Mouse (Mus musculus): ENCODE results near the gene Epb41.

Gene Epb41

DNA sequence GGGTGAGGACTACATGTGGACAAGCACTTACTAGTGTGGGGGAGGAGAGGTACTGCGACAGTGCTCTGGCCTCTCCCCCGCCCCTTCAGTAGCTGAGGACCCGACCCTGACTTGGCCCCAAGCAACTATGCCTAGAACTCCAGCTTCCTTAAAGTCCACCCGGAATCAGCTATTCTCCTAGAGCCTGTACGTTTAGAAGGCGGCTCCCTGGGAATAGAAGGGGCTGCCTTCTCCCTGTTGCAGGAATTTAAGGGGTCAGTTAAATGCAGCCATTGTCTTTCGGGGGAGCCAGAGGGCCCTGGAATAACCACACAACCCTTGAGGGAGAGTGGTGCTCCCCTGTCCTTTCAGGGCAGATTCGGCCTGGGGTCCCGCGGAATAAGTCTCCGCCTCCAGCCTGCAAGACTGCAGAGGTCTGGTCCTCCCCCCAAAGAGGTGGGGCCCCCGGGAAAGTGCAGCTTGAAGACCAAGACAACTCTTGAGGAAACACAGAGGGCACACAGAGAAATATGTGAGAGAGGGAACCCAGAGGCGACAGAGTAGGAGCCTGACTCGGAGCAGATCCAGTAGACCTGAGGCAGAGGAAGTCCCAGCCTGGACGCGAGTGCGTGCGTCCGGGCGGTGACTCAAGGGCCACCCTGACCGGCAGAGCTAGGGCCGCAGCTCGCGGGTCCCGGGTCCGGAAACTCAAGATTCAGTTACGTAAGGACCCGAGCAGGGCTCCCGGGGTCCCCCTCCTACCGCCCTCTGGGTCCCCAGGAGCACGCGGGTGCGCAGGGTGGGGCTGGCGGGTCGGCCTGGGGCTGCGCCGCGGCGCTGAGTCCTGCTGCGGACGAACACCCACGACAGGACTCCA is 816 bp downstream of the Epb41 start, which contains the start of gene Gm10300:
Gene Gm10300, plus strand, starts transcription at position 621 of the 856 bp plus-strand sequence.
- DNase-seq (ENCODE audit: low read depth, low spot score) = no peak

DNA sequence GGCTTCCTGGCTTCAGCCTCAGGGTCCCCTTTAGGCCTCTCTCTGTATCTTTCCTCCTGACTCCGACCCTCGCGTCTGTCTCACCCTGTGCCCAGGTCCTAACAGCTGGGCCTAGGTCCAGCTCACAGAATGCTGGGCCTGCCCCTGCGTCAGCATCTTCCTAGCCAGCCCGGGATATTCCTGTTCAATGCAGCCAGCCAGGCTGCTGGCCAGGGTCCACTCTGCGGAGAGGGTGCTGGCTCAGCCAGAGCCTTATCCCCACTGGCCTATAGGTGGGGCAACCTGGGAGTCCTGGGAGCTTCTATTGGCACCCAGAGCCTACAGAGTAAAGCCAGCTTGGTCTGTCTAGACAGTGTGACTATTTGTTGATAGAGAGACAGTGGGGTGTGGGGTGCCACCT is 2.2 kb downstream of the Epb41 start:
- DNase-seq (ENCODE audit: low read depth, low spot score) = no peak

DNA sequence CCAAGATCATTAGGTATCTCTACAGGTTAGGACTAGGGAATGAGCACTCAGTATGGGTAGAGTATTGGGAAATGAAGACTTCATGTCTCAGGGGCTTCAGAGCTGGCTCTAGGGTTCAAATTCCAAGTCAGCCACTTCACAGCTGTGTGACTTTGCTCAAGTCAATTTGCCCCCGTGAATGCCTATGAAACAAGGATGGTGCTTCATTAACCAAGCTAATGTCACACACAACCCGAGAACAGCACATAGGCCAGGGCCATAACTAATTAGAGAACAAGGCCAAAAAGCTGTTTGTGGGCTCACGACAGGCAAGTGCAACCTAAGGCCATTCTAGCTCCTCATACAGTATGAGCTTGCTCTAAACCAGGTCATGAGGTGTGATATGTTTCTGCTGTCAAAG is 3.0 kb downstream of the Epb41 start:
- no peak for DNase-seq (ENCODE audit: low read depth, low spot score)

DNA sequence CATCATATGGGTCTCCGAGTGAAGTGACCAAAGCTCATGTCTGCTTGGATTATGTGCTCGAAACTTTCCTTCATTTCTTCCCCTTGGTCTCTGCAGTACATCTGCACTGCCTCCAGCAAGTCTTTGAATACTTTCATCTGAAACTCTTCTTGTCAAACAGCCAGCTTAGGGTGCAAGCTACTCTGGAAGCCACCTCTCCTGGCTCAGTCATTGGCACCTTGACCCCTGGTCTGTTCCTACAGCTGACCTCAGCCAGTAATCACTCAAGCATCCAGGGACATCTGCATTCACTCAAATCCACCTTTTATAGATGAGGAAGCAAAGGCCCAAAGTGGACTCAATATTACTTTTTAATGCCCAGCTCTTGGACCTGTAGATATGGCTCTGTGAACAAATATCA is 3.4 kb downstream of the Epb41 start:
- no peak for DNase-seq (ENCODE audit: low read depth, low spot score)

DNA sequence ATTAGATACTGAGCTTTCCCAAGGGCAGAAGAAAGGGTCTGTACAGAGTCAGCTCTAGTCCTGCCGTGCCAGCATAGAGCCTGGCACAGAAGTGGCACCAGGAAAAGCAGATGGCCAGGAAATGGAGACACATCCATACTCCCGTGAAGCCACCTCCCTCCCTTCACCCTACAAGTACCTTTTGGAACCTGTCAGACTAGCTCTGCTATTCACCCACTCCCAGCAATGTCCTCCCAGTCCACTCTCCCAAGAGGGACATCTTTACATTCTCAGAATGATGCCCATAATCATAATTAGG is 7.2 kb downstream of the Epb41 start:
- no peak for DNase-seq (ENCODE audit: low read depth, low spot score)

DNA sequence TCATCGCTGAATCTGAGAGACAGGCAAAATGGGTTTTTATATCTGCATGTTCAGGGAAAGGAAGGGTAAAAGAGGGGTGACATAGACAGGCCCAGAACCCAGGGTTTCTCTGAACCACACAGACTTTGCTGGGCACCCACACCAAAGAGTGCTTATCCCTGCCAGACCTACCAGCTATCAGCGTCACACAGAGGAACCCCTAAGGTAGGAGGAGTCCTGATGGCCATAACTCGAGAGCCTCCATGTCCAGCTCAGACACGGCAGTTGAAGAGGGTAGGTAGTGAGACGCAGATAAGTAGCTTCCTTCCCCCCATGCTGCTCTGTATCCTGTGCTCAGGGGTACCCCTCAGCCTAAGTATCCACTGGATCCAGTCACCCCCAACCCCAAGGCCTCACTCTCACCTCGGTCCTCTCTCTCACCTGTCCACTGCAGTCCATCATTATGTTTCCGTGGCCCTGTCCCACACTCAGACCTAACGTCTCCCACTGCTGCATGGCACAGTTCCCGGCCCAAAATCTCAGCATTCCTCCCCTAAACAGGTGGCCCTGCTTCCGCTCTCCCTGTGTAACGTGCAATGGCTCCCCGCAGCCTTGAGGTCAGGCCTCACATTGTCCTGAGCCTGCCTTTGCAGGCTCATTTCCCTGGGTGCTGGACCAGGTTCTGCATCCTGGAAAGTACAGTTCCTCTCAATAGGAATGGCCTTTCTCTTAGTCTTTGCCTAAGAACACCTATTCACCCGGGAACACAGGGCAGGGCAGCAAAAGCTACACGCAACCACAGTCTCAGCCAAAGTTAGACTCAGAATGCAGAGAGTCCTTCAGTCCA is 7.8 kb downstream of the Epb41 start:
- no peak for DNase-seq (ENCODE audit: low read depth, low spot score)

DNA sequence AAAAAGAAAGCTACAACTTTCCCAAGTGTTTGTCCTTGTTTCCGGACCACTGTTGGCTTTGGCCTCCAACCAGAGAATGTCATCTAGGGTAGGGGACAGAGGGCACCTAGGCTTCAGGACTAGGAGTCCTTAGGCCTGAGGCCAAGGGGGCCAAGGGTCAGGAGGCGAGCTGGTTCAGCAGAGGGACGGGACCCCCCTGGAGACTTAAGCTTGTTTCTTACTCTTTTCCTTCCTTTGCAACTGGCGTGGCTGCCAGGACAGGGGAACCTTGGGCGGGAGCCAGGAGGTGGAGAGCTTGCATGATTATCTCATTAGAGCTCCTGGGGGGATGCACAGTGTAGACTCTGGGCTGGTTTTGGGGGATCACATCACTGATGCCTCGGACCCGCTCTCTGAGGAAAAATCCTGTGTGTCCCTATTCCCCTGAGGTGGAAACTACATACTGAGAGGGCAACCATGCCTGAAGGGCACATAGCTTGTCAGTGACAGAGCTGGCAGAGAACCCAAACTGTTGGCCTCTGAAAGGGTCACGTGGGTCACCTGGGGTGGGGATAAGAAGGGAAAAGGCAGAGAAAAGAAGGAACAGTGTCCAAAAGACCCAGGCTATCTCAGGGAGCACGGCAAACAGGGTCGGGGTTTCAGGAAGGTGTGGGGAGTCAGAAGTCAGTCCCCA is 8.9 kb downstream of the Epb41 start:
- DNase-seq (ENCODE audit: low read depth, low spot score) = no peak

DNA sequence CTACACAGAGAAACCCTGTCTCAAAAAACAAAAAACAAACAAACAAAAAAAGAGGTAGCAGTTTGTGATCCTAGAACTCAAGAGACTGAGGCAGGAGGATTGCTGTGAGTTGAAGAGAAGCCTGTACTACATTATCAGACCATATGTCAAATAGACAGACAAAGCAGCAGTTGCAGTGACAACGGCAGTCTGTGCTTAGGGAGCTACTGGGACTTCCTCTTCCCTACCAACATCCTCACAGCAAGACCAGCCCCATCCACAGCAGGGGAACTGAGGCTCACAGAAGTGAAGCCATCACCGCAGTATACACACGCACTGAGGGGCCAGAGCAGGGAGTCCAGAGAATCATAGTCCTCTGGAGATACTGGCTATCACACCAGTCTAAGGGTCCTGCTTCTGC is 9.5 kb downstream of the Epb41 start:
- DNase-seq (ENCODE audit: low read depth, low spot score) = no peak

DNA sequence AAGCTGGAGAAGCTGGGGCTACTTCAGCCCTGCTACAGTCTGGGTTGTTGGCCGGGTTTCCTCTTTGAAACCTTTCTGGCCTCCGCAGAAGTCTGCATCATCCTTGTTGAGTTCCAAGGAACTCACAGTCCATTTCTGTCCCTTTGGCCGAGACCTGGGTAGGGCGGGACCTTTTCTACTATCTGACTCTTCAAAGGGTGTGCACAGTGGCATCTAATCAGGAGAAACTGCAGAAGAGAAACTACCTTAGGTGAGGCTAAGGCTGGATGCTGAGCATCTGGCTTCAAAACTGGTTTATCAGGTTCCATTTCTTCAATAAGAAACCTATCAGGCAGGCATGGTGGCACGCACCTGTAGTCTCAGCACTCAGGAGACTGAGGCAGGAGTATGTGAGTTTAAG is 10.6 kb downstream of the Epb41 start:
- no peak for DNase-seq (ENCODE audit: low read depth, low spot score)

DNA sequence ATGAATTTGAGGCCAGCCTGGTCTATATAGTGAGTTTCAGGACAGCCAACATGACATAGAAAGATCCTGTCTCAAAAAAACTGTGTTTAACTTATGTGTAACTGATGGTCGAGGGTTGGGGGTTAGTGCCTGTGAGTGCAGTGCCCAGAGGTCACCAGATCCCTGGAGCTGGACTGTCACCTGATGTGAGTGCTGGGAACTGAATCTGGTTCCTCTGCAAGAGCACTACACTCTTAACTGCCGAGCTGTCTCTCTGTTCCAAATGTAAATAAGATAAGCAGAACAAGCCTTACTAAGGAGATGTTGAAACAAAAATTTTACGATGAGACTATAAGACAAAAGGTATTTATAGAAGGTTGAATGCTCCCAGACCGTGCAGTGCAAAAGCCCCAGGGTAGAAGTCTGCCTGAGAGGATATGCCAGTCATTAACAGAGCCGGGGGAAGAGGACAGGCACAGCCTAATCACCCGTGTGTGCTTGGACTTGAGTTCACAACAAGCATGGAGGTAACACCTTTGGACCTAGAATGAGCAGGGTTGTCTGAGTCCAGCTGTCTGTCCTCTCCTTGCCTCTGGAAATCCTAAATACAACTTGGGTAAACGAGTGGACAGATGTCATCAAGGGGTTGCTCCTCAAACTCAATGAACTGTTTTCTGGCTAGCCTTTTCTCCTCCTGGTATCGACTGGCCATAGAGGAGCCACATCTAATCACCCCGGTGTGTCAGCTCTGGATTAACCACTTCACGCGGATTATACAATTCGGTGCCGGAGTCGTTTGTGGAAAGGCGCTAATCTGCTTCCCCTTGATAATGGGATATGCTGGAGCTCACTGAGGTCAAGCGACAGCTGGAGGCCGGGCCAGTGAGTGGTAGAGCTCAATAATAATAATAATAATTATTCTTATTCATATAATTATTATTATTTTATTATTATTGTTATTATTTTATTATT is 11.9 kb downstream of the Epb41 start:
- DNase-seq (ENCODE audit: low read depth, low spot score) = peak; percentile 70

DNA sequence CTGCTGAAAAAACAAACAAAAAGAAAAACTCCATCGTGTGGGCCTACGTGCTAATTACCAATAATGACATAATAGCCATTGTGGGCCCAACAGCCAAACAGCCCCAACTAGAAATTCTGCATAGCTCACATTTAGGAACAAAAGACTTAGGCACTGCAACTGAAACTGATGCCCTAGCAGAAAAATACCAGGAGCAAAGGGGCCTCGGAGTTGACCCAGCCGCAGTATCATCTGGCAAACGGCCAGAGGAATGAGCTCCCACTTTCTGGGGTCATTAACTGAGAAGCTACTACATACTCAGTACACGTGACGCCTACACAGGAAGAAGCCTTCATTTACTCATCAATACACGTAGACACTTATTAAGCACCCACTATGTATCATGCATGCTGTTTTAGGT is 12.8 kb downstream of the Epb41 start:
- no peak for DNase-seq (ENCODE audit: low read depth, low spot score)

DNA sequence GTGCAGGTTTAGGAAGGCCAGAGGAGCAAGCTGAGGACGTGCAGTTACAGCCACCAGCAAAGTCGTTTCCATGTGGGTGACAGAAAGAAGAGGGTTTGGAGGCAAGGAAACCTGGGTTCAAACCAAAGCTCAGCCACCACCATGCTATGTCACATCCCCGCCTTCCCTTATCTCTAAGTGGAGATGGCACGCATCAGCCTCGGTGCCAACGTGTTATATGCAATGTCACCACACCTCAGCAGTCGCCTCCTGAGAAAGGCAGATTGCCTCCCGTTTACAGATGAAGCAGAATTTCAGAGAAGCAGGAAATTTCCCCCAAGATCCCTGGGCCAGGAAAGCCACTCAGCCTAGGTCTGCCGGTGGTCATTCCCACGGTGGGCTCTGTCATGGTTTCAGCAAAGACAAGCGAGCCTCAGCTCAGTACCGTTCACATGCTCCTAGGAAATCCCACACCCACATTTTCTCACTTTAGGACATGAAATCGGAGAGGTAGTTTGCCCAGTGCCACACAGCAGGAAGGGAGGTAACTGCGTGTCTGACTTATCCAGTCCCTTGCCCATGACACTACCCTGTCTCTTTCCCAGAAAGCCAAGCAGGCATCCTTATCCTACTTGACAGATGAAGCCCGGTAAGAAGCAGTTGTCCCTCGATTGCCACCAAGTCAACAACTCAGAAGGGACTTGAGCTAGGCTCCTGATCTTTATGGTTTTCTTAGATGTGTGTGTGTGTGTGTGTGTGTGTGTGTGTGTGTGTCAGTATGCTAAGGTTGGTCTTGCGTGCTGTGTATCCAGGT is 14.9 kb downstream of the Epb41 start:
- DNase-seq (ENCODE audit: low read depth, low spot score) = no peak

DNA sequence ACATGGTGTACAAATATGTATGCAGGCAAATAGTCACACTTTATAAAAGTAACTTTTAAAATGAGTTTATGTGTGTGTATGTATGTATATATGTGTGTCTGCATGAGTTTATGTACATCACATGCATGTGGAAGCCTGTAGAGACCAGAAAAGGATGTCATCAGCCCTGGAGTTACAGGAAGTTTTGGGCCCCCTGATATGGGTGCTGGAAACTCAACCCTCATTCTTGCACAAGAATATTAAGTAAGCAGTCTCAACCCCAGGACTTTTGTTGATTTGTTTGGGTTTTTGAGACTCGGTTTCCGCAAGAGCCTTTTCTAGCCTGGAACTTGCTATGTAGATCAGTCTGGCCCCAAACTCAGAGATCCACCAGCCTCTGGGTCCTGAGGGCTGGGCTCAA is 15.6 kb downstream of the Epb41 start:
- DNase-seq (ENCODE audit: low read depth, low spot score) = no peak

DNA sequence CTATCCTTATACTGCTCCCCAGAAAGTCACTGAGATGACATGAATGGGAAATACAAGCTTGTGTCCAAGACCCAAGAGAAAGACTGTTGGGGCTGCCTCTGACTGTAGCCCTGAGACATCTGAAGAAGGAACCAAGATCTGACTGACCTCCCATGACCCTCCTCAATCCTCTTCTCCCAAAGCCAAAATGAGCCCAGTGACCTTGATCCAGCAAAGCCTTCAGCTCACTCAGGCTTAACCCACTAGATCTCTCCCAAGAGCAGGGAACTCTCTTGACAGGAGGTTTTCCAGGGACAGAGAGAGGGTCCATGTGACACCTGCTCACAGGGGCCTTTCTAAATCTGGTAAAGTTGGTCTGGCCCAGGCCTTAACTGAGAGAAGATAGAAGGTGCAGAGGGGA is 17.8 kb downstream of the Epb41 start:
- DNase-seq (ENCODE audit: low read depth, low spot score) = peak; percentile 65

DNA sequence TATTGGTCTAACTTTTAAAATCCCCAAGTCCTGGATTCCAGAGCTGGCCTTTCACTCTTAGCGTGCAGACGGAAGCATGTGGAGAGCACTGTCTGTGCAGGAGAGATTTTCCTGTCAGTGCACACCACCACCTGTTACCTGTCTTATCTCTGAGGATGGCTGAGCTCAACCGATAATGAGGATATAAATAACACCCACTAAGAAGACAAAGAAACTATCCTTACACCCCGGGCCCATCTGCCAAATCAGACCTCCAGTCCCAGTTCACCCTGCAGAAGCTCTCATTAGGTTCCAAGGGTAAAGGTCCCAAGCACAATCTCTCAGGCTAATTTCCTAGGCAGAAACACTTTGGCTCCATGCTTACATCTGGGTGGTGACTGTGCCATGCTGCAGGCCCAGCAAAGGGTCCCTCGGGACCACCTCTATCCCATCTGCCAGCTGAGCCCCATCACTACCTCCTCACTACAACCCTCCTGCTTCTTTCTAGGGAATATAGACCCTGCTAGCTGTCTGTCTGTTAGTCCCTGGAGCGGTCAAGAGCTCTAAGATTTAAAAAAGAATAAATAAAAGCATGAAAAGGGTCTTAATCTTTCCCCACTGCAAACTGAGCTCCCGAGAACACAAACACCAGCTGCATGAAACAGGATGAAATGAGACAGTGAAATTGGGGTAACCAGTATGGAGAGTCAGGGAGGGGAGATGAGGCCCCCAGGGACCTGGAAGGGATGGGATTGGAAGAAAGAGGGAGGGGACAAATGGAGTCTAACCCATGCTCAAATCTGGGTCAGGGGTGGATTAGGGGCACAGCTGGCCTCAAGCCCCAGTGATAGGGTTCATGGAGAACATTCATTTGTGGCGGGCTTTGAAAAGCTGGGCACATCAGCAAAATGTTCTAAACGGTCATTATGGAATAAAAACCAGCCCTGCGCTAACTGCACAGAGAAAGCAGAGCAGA is 23.5 kb downstream of the Epb41 start:
- DNase-seq (ENCODE audit: low read depth, low spot score) = no peak

DNA sequence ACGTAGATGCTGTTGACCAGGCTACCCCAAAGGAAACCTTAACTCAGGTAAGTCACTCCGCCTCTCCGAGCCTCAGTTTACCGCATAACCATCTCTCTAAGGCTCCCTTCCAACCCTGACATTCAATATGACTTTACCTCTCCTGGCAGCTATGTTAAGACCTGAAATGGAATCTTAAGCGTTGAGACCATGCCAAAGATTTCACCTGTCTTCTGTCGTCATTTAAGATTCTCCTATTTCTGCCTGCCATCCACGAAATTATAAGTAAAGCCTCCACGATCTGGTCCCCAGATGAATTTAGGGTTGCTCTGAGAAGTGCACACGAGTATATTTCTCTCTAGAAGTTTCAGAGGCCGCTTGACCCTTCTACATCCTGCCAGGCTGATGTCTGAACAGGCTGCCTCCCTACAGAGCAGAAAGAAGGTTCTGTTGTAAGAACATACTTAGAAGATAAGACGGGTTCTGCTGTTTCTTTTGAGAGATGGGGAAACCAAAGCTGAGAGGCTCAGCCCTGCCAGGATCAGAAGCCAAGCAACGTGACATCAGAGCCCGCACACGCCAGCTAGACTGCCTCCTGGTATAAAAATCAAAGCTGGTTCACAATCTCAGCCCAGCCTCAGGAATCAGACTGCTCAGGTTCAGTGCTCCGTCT is 25.4 kb downstream of the Epb41 start:
- DNase-seq (ENCODE audit: low read depth, low spot score) = no peak

DNA sequence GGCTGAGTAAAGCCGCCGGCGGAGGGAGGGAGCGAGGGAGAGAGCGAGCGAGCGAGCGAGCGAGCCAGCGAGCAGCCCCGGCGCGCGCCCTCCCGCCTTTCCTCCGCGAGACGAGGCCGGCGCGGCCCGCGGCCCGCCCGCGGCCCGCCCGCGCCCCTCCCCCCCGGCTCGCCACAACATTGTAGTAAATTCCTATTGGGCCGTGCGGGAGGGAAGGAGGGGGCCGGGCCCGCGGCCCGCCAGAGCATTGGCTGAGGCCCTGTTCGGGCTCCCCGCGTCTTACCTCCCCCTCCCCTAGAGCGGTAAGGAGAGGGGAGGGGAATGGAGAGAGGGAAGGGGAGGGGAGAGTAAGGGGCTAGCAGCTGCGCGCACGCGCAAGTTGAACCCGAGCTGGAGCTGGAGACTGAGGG is 26.1 kb downstream of the Epb41 start:
- peak; percentile 90 for DNase-seq (ENCODE audit: low read depth, low spot score)

DNA sequence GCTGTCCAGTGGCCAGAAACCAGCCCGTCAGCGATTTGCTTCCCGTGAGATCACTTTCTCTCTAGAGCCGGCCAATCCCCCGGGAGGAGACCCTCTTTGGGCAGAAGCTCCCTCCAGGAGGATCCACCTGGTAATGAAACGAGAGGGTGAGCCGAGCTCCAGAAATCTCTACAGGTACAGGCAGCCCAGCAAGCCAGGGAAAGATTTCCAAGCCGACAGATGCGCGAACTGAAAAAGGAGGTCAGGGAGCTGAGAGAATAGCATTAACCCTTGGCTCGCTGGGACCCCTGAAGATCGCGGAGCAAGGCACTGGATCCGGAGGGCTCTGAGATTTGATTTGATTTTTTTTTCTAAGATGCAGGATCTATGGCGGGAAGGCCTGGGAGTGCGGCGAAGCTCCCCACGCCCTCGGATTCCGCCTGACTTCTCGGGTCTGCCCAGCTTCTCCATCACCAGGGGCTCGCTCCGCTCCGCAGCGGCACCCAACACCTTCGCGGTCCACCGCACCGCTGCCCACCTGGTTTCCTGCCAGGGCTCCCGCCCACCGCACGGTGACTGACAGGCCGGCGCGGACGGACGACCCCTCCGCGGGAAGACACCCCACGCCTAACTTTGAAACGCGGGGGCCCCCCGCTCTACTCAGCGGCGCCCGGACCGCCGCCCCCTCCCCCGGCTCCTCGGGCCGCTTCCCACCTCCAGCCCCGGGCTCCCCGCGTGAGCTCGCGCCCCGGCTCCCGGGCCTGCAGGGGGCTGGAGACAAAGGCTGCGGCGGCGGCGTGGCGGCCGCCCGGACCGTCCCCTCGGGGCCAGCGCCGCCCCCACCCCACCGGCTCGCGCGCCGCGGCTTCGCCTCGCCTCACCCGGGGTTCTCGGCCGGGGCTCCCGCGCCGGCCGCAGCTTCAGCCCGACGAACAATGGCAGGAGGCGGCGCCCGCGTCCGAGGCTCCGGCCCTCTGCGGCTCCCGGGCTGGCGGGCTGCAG is 26.8 kb downstream of the Epb41 start:
- DNase-seq (ENCODE audit: low read depth, low spot score) = no peak
